Mouse (Mus musculus) embryonic fibroblast, embryonic 13.5 days (primary cell): ENCODE data around the gene Dync1li1.

Experiments used
- CTCF ChIP-seq: IDR thresholded peaks from 2 replicates; pipeline ENCODE4 v1.5.1; 2011; ENCODE audit warnings: mild to moderate bottlenecking, control low read depth, low read length, moderate library complexity, borderline replicate concordance; ENCODE audit not compliant: insufficient read depth
- POLR2A ChIP-seq: IDR thresholded peaks from 2 replicates; pipeline ENCODE4 v1.6.1; 2011; ENCODE audit warnings: low read depth, mild to moderate bottlenecking, control low read depth, low read length, moderate library complexity

DNA sequence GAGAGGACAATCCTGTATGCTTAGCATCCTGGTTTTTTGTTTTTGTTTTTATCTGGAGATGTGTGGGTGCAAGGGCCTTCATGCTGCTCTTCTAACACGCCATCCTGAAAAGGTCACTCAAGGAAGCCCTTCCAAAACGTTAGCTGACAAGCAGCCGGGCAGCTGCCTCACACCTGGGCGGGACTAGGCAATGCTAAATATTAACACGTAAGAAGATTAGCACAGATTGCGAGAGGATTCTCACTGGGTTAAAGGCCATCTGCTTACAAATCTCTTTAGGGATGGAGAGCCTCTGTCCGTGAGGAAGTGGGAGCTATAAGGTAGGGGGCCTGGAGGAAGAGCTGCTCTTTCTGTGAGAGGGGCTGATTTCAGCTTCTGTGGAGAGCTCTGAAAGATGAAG is 26.6 kb upstream of the Dync1li1 start:
- TF ChIP-seq POLR2A (no peak), CTCF (no peak)
